Mouse (Mus musculus) kidney, embryonic 16.5 days (tissue): ENCODE data around the gene Nkain2. TPM values are rescaled to one million over a fixed set of nuclear protein-coding genes. Genes with fewer than 3 reads are reported as not detected.

Source experiments
- ATAC-seq: fragments of 200-750 bp; cut with Nextera tagmentation; 2 replicates; pipeline ENCODE4 v1.8.0; 2017; ENCODE audit warnings: moderate TSS enrichment; ENCODE audit not compliant: low FRiP score, low TSS enrichment
- H3K27ac ChIP-seq: fragments of 300-500 bp; sonication (generic); 2 replicates; pipeline ENCODE4 v1.5.1; 2014; ENCODE audit warnings: low read length
- H3K27me3 ChIP-seq: fragments of 300-500 bp; sonication (generic); 2 replicates; pipeline ENCODE4 v1.6.1; 2014; ENCODE audit warnings: low read length, control low read depth, mixed read lengths; ENCODE audit not compliant: insufficient read depth
- H3K36me3 ChIP-seq: fragments of 300-500 bp; sonication (generic); 2 replicates; pipeline ENCODE4 v1.6.1; 2014; ENCODE audit warnings: low read length, control low read depth, mixed read lengths; ENCODE audit not compliant: insufficient read depth
- H3K4me1 ChIP-seq: fragments of 300-500 bp; sonication (generic); 2 replicates; pipeline ENCODE4 v1.6.1; 2014; ENCODE audit warnings: low read length, control low read depth, mixed read lengths; ENCODE audit not compliant: insufficient read depth
- H3K4me2 ChIP-seq: fragments of 300-500 bp; sonication (generic); replicated peaks from 2 replicates; pipeline ENCODE4 v1.6.1; 2014; ENCODE audit warnings: low read depth, low read length
- H3K4me3 ChIP-seq: fragments of 300-500 bp; sonication (generic); 2 replicates; pipeline ENCODE4 v1.5.1; 2014; ENCODE audit warnings: mild to moderate bottlenecking, low read length
- H3K9ac ChIP-seq: fragments of 300-500 bp; sonication (generic); replicated peaks from 2 replicates; pipeline ENCODE4 v1.6.1; 2014; ENCODE audit warnings: low read length
- H3K9me3 ChIP-seq: fragments of 300-500 bp; sonication (generic); 2 replicates; pipeline ENCODE4 v1.6.1; 2016; ENCODE audit warnings: low read length, control low read depth
- WGBS: fragments of 180-500 bp; shearing (Covaris S2); extraction: QIAGEN DNeasy Blood & Tissue Kit; methylation state at CpG from one replicate; pipeline ENCODE4 v1.1.7; 2014; 5-methylcytosine and 5-hydroxymethylcytosine counted together
- polyA plus RNA-seq: library from polyadenylated mRNA; unstranded; fragments of >200 nt; fragmentation: Nextera tagmentation; extraction: Ambion mirVana; gene quantifications from 2 replicates; pipeline ENCODE4 v1.2.1, GENCODE M21; 2015

Gene Nkain2
- polyA plus RNA-seq, 1 experiment from 2014 or later = 0.24 TPM

- H3K36me3 ChIP-seq = no peaks in the 10 kb centered on the region
- H3K9ac ChIP-seq = no peak overlapping the region
- H3K4me3 ChIP-seq = no peak overlapping the region
- no peaks in the 10 kb centered on the region for H3K27me3 ChIP-seq
- no peak overlapping the region for H3K27ac ChIP-seq
- no peak for ATAC-seq
- no peaks in the 10 kb centered on the region for H3K4me1 ChIP-seq
- WGBS = 61% methylated on average over 3 of the region's 3 CpGs
- no peaks in the 10 kb centered on the region for H3K9me3 ChIP-seq
- H3K4me2 ChIP-seq = no peak overlapping the region
Observed at GRCm38 (mm10) chr10:32439932-32440519, 450.2 kb downstream of the Nkain2 start.

GRCm38 (mm10) chr10:32414228-32414627 lies 476.0 kb downstream of the Nkain2 start:
- no peaks in the 10 kb centered on the region for H3K27me3 ChIP-seq
- no peak for ATAC-seq
- no peak overlapping the region for H3K4me3 ChIP-seq
- H3K9me3 ChIP-seq = no peaks in the 10 kb centered on the region
- H3K4me2 ChIP-seq = no peak overlapping the region
- no peaks in the 10 kb centered on the region for H3K4me1 ChIP-seq
- H3K27ac ChIP-seq = no peak overlapping the region
- H3K36me3 ChIP-seq = no peaks in the 10 kb centered on the region
- no peak overlapping the region for H3K9ac ChIP-seq

DNA sequence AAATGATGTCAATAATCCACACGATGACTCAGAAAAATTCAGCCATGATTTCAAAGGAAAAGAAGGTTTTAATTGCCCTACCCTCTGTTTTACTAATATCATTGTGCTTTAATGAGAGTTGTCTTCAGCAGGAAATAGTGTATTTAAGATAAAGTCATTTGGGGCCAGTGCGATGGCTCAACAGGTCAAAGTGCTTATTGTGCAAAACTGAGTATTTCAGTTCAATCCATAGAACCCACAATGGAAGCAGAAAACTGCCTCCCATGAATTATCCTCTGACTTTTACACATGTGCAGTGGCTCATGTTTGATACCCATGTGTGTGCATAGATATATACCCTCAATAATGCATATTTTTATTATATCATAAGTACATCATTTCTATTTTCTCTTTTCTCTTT lies 478.9 kb downstream of the Nkain2 start:
- no peak for ATAC-seq
- no peak overlapping the region for H3K4me2 ChIP-seq
- no peaks in the 10 kb centered on the region for H3K4me1 ChIP-seq
- H3K27me3 ChIP-seq = no peaks in the 10 kb centered on the region
- WGBS = 94% methylated on average over 2 of the region's 2 CpGs
- H3K9ac ChIP-seq = no peak overlapping the region
- no peaks in the 10 kb centered on the region for H3K9me3 ChIP-seq
- H3K36me3 ChIP-seq = no peaks in the 10 kb centered on the region
- no peak overlapping the region for H3K4me3 ChIP-seq
- no peak overlapping the region for H3K27ac ChIP-seq

DNA sequence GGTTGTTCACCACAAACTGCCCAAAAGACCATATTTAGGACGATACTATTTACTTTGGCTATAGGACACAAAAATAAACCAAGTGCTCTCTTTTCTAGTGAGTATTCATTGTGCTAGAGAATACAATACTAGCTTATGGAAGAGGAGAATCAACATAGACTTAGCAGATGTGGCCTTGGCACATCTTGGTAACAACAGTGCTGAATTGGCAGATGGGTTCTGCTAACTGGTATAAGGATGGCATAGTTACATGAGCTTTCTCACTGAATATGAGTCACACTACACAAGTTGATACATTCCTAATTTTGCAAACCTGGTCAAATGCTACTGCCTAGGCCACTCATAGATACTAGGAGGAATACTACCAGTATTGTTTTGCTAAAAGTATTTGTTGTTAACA lies 489.3 kb downstream of the Nkain2 start:
- WGBS = 81% methylated on average over 1 of the region's 1 CpGs
- H3K9me3 ChIP-seq = no peaks in the 10 kb centered on the region
- no peak overlapping the region for H3K4me2 ChIP-seq
- no peak for ATAC-seq
- no peak overlapping the region for H3K27ac ChIP-seq
- no peaks in the 10 kb centered on the region for H3K36me3 ChIP-seq
- no peaks in the 10 kb centered on the region for H3K4me1 ChIP-seq
- H3K4me3 ChIP-seq = no peak overlapping the region
- no peaks in the 10 kb centered on the region for H3K27me3 ChIP-seq
- H3K9ac ChIP-seq = no peak overlapping the region

DNA sequence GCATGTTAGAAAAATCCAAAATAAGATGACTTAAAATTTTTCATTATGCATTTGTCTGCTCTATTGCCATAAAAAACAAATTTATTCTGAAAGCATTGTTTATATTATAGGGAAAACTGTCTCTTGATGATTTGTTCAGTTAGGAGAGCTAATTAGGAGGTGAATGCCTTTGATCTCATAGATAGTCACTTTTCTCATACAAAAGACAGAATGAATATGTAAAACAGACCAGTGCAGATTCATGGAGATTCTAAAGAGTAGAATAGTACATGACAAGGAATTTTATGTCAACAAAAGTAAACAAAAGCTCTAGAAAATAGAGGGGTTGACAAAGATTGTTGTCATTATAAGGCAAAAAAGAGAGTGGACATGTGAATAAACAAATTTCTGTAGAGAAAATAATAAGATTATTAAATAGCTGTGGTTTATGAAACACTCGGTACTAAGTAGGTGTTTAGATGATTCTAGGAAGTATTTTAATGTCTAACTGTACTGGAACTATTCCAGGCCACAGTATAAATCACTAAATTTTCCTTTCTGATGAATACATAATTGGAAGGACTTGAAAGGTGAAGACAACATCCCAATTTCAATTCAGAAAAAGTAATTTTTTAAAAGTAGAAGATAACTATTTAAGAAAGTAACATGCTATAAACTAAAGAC lies 496.3 kb downstream of the Nkain2 start:
- H3K9ac ChIP-seq = no peak overlapping the region
- no peak overlapping the region for H3K4me2 ChIP-seq
- H3K4me3 ChIP-seq = no peak overlapping the region
- H3K27me3 ChIP-seq = no peaks in the 10 kb centered on the region
- ATAC-seq = no peak
- H3K9me3 ChIP-seq = no peaks in the 10 kb centered on the region
- 76% methylated on average over 1 of the region's 1 CpGs for WGBS
- no peaks in the 10 kb centered on the region for H3K36me3 ChIP-seq
- no peak overlapping the region for H3K27ac ChIP-seq
- H3K4me1 ChIP-seq = no peaks in the 10 kb centered on the region

- Histone ChIP-seq H3K27ac (no peak overlapping the region), H3K36me3 (no peaks in the 10 kb centered on the region), H3K9me3 (no peaks in the 10 kb centered on the region), H3K27me3 (no peaks in the 10 kb centered on the region), H3K9ac (no peak overlapping the region), H3K4me1 (no peaks in the 10 kb centered on the region), H3K4me2 (no peak overlapping the region), H3K4me3 (no peak overlapping the region)
- 92% methylated on average over 1 of the region's 1 CpGs for WGBS
- no peak for ATAC-seq
Observed at GRCm38 (mm10) chr10:32393326-32393725, 496.9 kb downstream of the Nkain2 start.

DNA sequence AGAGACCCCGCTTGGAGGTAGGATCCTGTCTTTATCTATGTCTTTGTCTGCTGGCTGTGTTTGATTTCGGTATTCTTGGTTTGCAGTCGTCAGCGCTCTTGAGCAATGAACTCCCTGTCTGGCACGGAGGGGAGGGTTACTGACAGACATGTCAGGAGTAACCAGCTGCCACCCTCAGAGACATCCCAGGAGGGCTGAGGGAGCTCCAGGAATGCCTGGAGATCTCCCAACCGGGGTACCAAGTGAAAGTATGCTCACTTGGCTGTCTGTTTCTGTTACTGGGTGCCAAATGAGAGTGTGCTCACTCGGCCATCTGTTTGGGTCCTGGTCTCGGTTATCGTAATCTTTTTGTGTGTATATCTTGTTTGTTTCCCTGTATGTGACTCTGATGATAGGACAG lies 577.5 kb downstream of the Nkain2 start:
- Histone ChIP-seq H3K4me3 (no peak overlapping the region), H3K4me1 (no peaks in the 10 kb centered on the region), H3K4me2 (no peak overlapping the region), H3K27ac (no peak overlapping the region), H3K9ac (no peak overlapping the region), H3K9me3 (peaks cover 13% of the 10 kb centered on the region), H3K36me3 (no peaks in the 10 kb centered on the region), H3K27me3 (no peaks in the 10 kb centered on the region)
- WGBS = 91% methylated on average over 9 of the region's 9 CpGs
- ATAC-seq = no peak

DNA sequence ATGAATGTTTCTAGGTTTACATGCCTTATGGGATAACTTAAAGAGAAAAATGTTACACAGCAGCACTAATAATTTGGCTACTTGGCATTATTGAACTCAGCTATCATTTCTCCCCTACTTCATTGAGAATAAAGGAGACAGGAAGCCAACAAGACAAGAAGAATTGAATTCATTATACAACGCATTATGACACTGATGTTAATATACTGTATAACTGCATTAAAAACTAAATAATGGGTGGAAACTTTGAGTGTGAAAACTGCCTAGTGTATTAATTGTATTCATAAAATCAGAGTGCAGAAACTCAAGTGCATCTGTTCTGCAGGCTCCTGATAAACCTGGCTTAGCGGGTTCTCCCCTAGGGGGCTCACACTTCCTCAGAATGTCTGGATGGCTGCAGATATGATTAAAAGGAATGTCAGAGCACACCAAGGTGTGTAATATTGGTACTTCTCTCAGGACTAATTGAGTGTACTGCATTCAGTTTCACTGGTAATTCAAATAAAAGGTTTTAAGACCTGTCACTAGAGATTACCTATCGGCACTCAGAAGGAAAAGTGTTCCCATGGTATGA lies 589.2 kb downstream of the Nkain2 start:
- no peaks in the 10 kb centered on the region for H3K9me3 ChIP-seq
- H3K27me3 ChIP-seq = no peaks in the 10 kb centered on the region
- H3K36me3 ChIP-seq = no peaks in the 10 kb centered on the region
- H3K4me3 ChIP-seq = no peak overlapping the region
- no peak for ATAC-seq
- no peak overlapping the region for H3K4me2 ChIP-seq
- no peak overlapping the region for H3K9ac ChIP-seq
- H3K27ac ChIP-seq = no peak overlapping the region
- H3K4me1 ChIP-seq = no peaks in the 10 kb centered on the region
- 89% methylated on average over 3 of the region's 3 CpGs for WGBS

- ATAC-seq = no peak
- Histone ChIP-seq H3K4me1 (no peaks in the 10 kb centered on the region), H3K27me3 (no peaks in the 10 kb centered on the region), H3K4me3 (no peak overlapping the region), H3K4me2 (no peak overlapping the region), H3K9ac (no peak overlapping the region), H3K9me3 (no peaks in the 10 kb centered on the region), H3K36me3 (no peaks in the 10 kb centered on the region), H3K27ac (no peak overlapping the region)
- WGBS = 64% methylated on average over 2 of the region's 2 CpGs
Observed at GRCm38 (mm10) chr10:32290487-32290886, 599.8 kb downstream of the Nkain2 start.

DNA sequence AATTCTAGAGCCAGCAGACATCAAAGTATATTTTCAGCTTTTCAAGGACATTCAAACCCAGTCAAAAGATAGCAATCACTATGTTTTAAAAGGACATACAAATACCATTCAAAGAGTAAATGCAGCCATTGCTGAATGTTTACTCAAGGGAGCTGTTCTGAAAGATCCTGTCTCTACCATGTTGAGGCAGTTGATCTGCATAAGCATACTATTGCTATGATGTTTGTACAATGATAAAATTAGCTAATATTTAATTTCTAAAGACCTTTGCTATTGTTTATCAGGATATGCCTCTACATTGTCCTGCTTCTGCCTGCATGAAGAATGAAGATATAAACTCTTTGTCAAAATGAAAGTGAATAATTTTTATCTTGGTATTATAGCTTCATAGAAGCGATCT lies 606.6 kb downstream of the Nkain2 start:
- no peak for ATAC-seq
- H3K4me3 ChIP-seq = no peak overlapping the region
- H3K4me1 ChIP-seq = no peaks in the 10 kb centered on the region
- no peak overlapping the region for H3K9ac ChIP-seq
- H3K4me2 ChIP-seq = no peak overlapping the region
- 58% methylated on average over 1 of the region's 1 CpGs for WGBS
- H3K27me3 ChIP-seq = no peaks in the 10 kb centered on the region
- H3K27ac ChIP-seq = no peak overlapping the region
- no peaks in the 10 kb centered on the region for H3K9me3 ChIP-seq
- no peaks in the 10 kb centered on the region for H3K36me3 ChIP-seq
